ENCODE assay signal across 15 mouse cellular contexts in the genomic region with DNA sequence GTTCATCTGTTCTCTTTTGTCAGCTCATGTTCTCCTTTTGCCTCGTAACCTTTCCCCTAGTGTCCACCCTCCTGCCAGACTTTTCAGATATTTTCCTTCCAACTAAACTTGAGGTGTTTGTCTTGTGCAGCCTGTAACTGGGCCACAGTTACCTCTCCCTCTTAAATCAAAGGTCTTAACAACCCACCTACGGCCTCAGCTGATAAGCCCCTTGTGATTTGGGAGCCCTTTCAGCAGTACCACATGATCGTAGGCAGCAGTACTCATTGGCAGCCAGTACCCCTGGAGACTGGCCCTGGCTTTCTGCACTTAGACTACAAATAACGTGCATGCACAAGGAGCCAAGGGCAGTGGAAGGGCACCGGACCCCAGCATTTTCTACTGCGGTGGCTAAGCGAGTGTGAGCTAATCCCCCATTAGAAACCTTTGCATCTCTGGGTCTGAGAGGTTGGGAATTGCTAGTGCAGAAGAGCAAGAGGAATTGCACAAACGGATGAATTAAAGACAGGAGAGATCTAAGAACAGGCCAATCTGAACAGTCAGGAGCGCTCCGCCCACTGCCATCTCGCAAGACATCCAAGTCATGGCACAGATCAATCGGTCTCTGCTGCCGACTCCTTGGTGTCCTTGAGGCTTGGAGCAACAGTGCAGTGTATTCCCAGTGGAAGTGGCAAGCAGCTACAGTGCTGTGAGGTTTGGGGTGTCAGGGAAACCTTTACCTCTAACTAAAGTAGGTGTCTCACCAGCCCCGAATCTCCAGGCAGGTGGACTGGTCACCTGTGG. TPM values are rescaled to one million over a fixed set of nuclear protein-coding genes. Genes with fewer than 3 reads are reported as not detected.
A peak's percentile ranks its signal among the peaks of the same experiment; 100 is the strongest.
DNase-seq lines count a peak whose midpoint lies in the region; ATAC-seq and TF ChIP-seq lines count a peak whose summit lies in the region.
"Had no signal": no experiment of that assay in that cellular context is flagged by ENCODE, and none has a peak within 500 bp of the region (broad histone marks: within the 10 kb centered on the region; RNA-seq: fewer than 3 reads in every experiment).

No protein-coding gene starts in this region.

- TF ChIP-seq EP300 in heart, postnatal 0 days (IDR thresholded peaks at IDR 0.05; ENCODE audit: low read depth): peak; percentile 13

- no peak overlapping the region for H3K9ac ChIP-seq in hindbrain, embryonic 16.5 days (ENCODE audit: low read depth, low read length)
- H3K9ac ChIP-seq in hindbrain, embryonic 11.5 days (ENCODE audit: low read depth, low read length): no peak overlapping the region
- no peak overlapping the region for H3K9ac ChIP-seq in midbrain, embryonic 14.5 days (replicated peaks; ENCODE audit: low read length)
- H3K9ac ChIP-seq in midbrain, embryonic 15.5 days: no peak overlapping the region
- H3K9ac ChIP-seq in heart, postnatal 0 days (replicated peaks; ENCODE audit: low read depth, low read length): peak overlapping the region; percentile 35
- H3K9ac ChIP-seq in forebrain, embryonic 15.5 days (replicated peaks): no peak overlapping the region
- H3K9ac ChIP-seq: limb, embryonic 15.5 days; neural tube, embryonic 13.5 days had no signal

- WGBS in hindbrain, embryonic 16.5 days: 84% methylated on average over 14 of the region's 14 CpGs
- 90% methylated on average over 14 of the region's 14 CpGs for WGBS in hindbrain, embryonic 11.5 days
- 78% methylated on average over 14 of the region's 14 CpGs for WGBS in midbrain, embryonic 14.5 days
- WGBS in midbrain, embryonic 15.5 days: 77% methylated on average over 14 of the region's 14 CpGs
- 48% methylated on average over 14 of the region's 14 CpGs for WGBS in heart, postnatal 0 days
- 85% methylated on average over 14 of the region's 14 CpGs for WGBS in forebrain, embryonic 15.5 days

- ATAC-seq in hindbrain, embryonic 16.5 days: no peak
- ATAC-seq in hindbrain, embryonic 11.5 days (ENCODE audit: low FRiP score): no peak
- no peak for ATAC-seq in midbrain, embryonic 14.5 days (ENCODE audit: low FRiP score, low TSS enrichment)
- no peak for ATAC-seq in midbrain, embryonic 15.5 days (replicated peaks)
- ATAC-seq in heart, postnatal 0 days (ENCODE audit: insufficient read depth, low read depth): peak; percentile 67
- ATAC-seq in erythroblast, adult 5-6 weeks (replicated peaks; ENCODE audit: low FRiP score, poor library complexity, severe bottlenecking): no peak
- no peak for ATAC-seq in forebrain, embryonic 15.5 days (replicated peaks)

- 0 out of 2 replicates have a peak overlapping the region, but pooled peaks have one; percentile 34 for H3K27ac ChIP-seq in hindbrain, embryonic 16.5 days (ENCODE audit: low read depth, low read length)
- H3K27ac ChIP-seq in hindbrain, embryonic 11.5 days (ENCODE audit: low read depth, low read length): no peak overlapping the region
- 0 out of 2 replicates have a peak overlapping the region, but pooled peaks have one; percentile 5 for H3K27ac ChIP-seq in midbrain, embryonic 14.5 days (replicated peaks; ENCODE audit: low read depth, low read length)
- H3K27ac ChIP-seq in midbrain, embryonic 15.5 days: no peak overlapping the region; the same call in 1 of the 2 replicates
- peak overlapping the region; percentile 92 for H3K27ac ChIP-seq in heart, postnatal 0 days (ENCODE audit: low read depth)
- H3K27ac ChIP-seq in forebrain, embryonic 15.5 days (replicated peaks): no peak overlapping the region
- H3K27ac ChIP-seq: limb, embryonic 15.5 days; neural tube, embryonic 13.5 days had no signal

- H3K36me3 ChIP-seq in hindbrain, embryonic 16.5 days (ENCODE audit: control insufficient read depth, insufficient read depth, low read length): peaks cover 5% of the 10 kb centered on the region; the same call in 1 of the 2 replicates
- H3K36me3 ChIP-seq in hindbrain, embryonic 11.5 days (ENCODE audit: control insufficient read depth, insufficient read depth, low read length): peaks cover 3% of the 10 kb centered on the region; the same call in 1 of the 2 replicates
- peaks cover 12% of the 10 kb centered on the region for H3K36me3 ChIP-seq in midbrain, embryonic 14.5 days (ENCODE audit: control insufficient read depth, insufficient read depth, low read length)
- H3K36me3 ChIP-seq in midbrain, embryonic 15.5 days (replicated peaks): peaks cover 8% of the 10 kb centered on the region; the same call in 1 of the 2 replicates
- H3K36me3 ChIP-seq in heart, postnatal 0 days (replicated peaks; ENCODE audit: control insufficient read depth, insufficient read depth, low read length): peaks cover 18% of the 10 kb centered on the region
- peaks cover 8% of the 10 kb centered on the region for H3K36me3 ChIP-seq in forebrain, embryonic 15.5 days

- TF ChIP-seq CTCF in heart, postnatal 0 days (IDR thresholded peaks at IDR 0.05; ENCODE audit: low read depth): no peak

- no peaks in the 10 kb centered on the region for H3K27me3 ChIP-seq in hindbrain, embryonic 16.5 days (replicated peaks; ENCODE audit: control insufficient read depth, insufficient read depth, low read length)
- H3K27me3 ChIP-seq in hindbrain, embryonic 11.5 days (ENCODE audit: control insufficient read depth, insufficient read depth, low read length): no peaks in the 10 kb centered on the region
- no peaks in the 10 kb centered on the region for H3K27me3 ChIP-seq in midbrain, embryonic 14.5 days (ENCODE audit: control insufficient read depth, insufficient read depth, low read length)
- no peaks in the 10 kb centered on the region for H3K27me3 ChIP-seq in midbrain, embryonic 15.5 days (replicated peaks)
- H3K27me3 ChIP-seq in heart, postnatal 0 days (ENCODE audit: control insufficient read depth, insufficient read depth, low read length): no peaks in the 10 kb centered on the region
- H3K27me3 ChIP-seq in forebrain, embryonic 15.5 days: no peaks in the 10 kb centered on the region
- H3K27me3 ChIP-seq: CH12.LX; limb, embryonic 15.5 days; megakaryocyte, embryonic 14.5 days; neural tube, embryonic 13.5 days had no signal

- DNase-seq in hindbrain, embryonic 11.5 days (ENCODE audit: low spot score): no peak
- no peak for DNase-seq in midbrain, embryonic 14.5 days
- DNase-seq in heart, postnatal 0 days (ENCODE audit: low spot score): peak; percentile 84
- DNase-seq in layer of hippocampus, adult 8-10 months (ENCODE audit: low spot score in 2 of 2): no peak
- DNase-seq: cerebellum, adult 11 months; layer of hippocampus, adult 9-11 months; thymus, postnatal 14 days had no signal

- H3K4me3 ChIP-seq in hindbrain, embryonic 16.5 days (ENCODE audit: low read length): no peak overlapping the region
- no peak overlapping the region for H3K4me3 ChIP-seq in hindbrain, embryonic 11.5 days (ENCODE audit: low read depth, low read length)
- no peak overlapping the region for H3K4me3 ChIP-seq in midbrain, embryonic 14.5 days (replicated peaks; ENCODE audit: low read depth, low read length)
- H3K4me3 ChIP-seq in midbrain, embryonic 15.5 days: no peak overlapping the region
- H3K4me3 ChIP-seq in heart, postnatal 0 days (ENCODE audit: low read depth, low read length): peak overlapping the region; percentile 3; the same call in 1 of the 2 replicates
- H3K4me3 ChIP-seq in forebrain, embryonic 15.5 days: no peak overlapping the region
- H3K4me3 ChIP-seq: limb, embryonic 15.5 days; megakaryocyte, embryonic 14.5 days; neural tube, embryonic 13.5 days had no signal

- H3K4me2 ChIP-seq in hindbrain, embryonic 16.5 days (ENCODE audit: low read length): no peak overlapping the region
- H3K4me2 ChIP-seq in hindbrain, embryonic 11.5 days (replicated peaks; ENCODE audit: low read depth, low read length): no peak overlapping the region
- H3K4me2 ChIP-seq in midbrain, embryonic 14.5 days (ENCODE audit: low read length): no peak overlapping the region
- no peak overlapping the region for H3K4me2 ChIP-seq in midbrain, embryonic 15.5 days
- peak overlapping the region; percentile 36 for H3K4me2 ChIP-seq in heart, postnatal 0 days (ENCODE audit: low read depth, low read length)
- no peak overlapping the region for H3K4me2 ChIP-seq in forebrain, embryonic 15.5 days (replicated peaks)
- H3K4me2 ChIP-seq: limb, embryonic 15.5 days; neural tube, embryonic 13.5 days had no signal

- H3K9me3 ChIP-seq in hindbrain, embryonic 16.5 days (ENCODE audit: control insufficient read depth, low read length): no peaks in the 10 kb centered on the region
- H3K9me3 ChIP-seq in hindbrain, embryonic 11.5 days (ENCODE audit: control insufficient read depth, low read length): no peaks in the 10 kb centered on the region
- H3K9me3 ChIP-seq in midbrain, embryonic 14.5 days (ENCODE audit: control insufficient read depth, low read length): no peaks in the 10 kb centered on the region
- no peaks in the 10 kb centered on the region for H3K9me3 ChIP-seq in midbrain, embryonic 15.5 days
- no peaks in the 10 kb centered on the region for H3K9me3 ChIP-seq in heart, postnatal 0 days (replicated peaks; ENCODE audit: control insufficient read depth, low read length)
- no peaks in the 10 kb centered on the region for H3K9me3 ChIP-seq in forebrain, embryonic 15.5 days
- H3K9me3 ChIP-seq: limb, embryonic 15.5 days; megakaryocyte, embryonic 14.5 days; neural tube, embryonic 13.5 days had no signal

- peaks cover 6% of the 10 kb centered on the region for H3K4me1 ChIP-seq in hindbrain, embryonic 16.5 days (ENCODE audit: control insufficient read depth, insufficient read depth, low read depth, low read length)
- no peaks in the 10 kb centered on the region for H3K4me1 ChIP-seq in hindbrain, embryonic 11.5 days (replicated peaks; ENCODE audit: control insufficient read depth, insufficient read depth, low read length)
- 0 out of 2 replicates have a peak, but pooled peaks cover 4% of the 10 kb centered on the region for H3K4me1 ChIP-seq in midbrain, embryonic 14.5 days (ENCODE audit: control insufficient read depth, insufficient read depth, low read length)
- H3K4me1 ChIP-seq in midbrain, embryonic 15.5 days: peaks cover 13% of the 10 kb centered on the region
- peaks cover 12% of the 10 kb centered on the region for H3K4me1 ChIP-seq in heart, postnatal 0 days (ENCODE audit: control insufficient read depth, insufficient read depth)
- peaks cover 11% of the 10 kb centered on the region for H3K4me1 ChIP-seq in forebrain, embryonic 15.5 days

RNA-seq across cellular contexts. Expression of gene Eci1, which starts 3.0 kb away (rescaled TPM):
- 48.0 and 59.0 TPM in 2 replicates for polyA plus RNA-seq in hindbrain, embryonic 16.5 days (2015; fragmentation: Nextera tagmentation; extraction: Ambion mirVana)
- polyA plus RNA-seq in hindbrain, embryonic 11.5 days (2014; fragmentation: Nextera tagmentation; extraction: Ambion mirVana): 63.9 and 69.8 TPM in 2 replicates
- polyA plus RNA-seq in midbrain, embryonic 14.5 days (2014; fragmentation: Nextera tagmentation; extraction: Ambion mirVana): 26.9 and 27.7 TPM in 2 replicates
- polyA plus RNA-seq in midbrain, embryonic 15.5 days (2015; fragmentation: Nextera tagmentation; extraction: Ambion mirVana): 35.4 and 36.4 TPM in 2 replicates
- 440 and 624 TPM in 2 replicates for total RNA-seq in heart, postnatal 0 days (2014; rRNA removed; ENCODE audit: low replicate concordance)
- 595 and 640 TPM in 2 replicates for polyA plus RNA-seq in heart, postnatal 0 days (2015; fragmentation: Nextera tagmentation; extraction: Ambion mirVana)
- 2.7 and 5.4 TPM in 2 replicates for total RNA-seq in erythroblast, adult 5-6 weeks (2015; ENCODE audit: low replicate concordance)
- 4.3 and 15.3 TPM in 2 replicates for total RNA-seq in erythroblast, adult 5-6 weeks (2017; ENCODE audit: low replicate concordance)
- 10 to 100 TPM; 23.1 to 33.9 (median 27.9) TPM for total RNA-seq in layer of hippocampus, adult 8-10 months (2022)
- 40.7 and 42.8 TPM in 2 replicates for polyA plus RNA-seq in forebrain, embryonic 15.5 days (2015; fragmentation: Nextera tagmentation; extraction: Ambion mirVana)

RNA-seq across cellular contexts. Expression of gene Dnase1l2, which starts 13.5 kb away (rescaled TPM):
- 6.1 and 9.4 TPM in 2 replicates for polyA plus RNA-seq in hindbrain, embryonic 16.5 days (2015; fragmentation: Nextera tagmentation; extraction: Ambion mirVana)
- polyA plus RNA-seq in hindbrain, embryonic 11.5 days (2014; fragmentation: Nextera tagmentation; extraction: Ambion mirVana): 2.6 and 3.2 TPM in 2 replicates
- 4.2 and 6.1 TPM in 2 replicates for polyA plus RNA-seq in midbrain, embryonic 14.5 days (2014; fragmentation: Nextera tagmentation; extraction: Ambion mirVana)
- 7.3 and 9.6 TPM in 2 replicates for polyA plus RNA-seq in midbrain, embryonic 15.5 days (2015; fragmentation: Nextera tagmentation; extraction: Ambion mirVana)
- 1.9 and 4.5 TPM in 2 replicates for total RNA-seq in heart, postnatal 0 days (2014; rRNA removed; ENCODE audit: low replicate concordance)
- 0.36 and 0.44 TPM in 2 replicates for polyA plus RNA-seq in heart, postnatal 0 days (2015; fragmentation: Nextera tagmentation; extraction: Ambion mirVana)
- 2.1 TPM in 1 of 2 replicates, not detected in the other for total RNA-seq in erythroblast, adult 5-6 weeks (2015; ENCODE audit: low replicate concordance)
- total RNA-seq in erythroblast, adult 5-6 weeks (2017; ENCODE audit: low replicate concordance): 0.85 and 5.6 TPM in 2 replicates
- 10 to 100 TPM in 1 of 4 experiments, 1 to 10 TPM in 3; 5.8 to 12.1 (median 8.2) TPM for total RNA-seq in layer of hippocampus, adult 8-10 months (2022)
- polyA plus RNA-seq in forebrain, embryonic 15.5 days (2015; fragmentation: Nextera tagmentation; extraction: Ambion mirVana): 5.7 and 6.6 TPM in 2 replicates

RNA-seq across cellular contexts. Expression of gene Rnps1, which starts 15.0 kb away (rescaled TPM):
- 304 and 328 TPM in 2 replicates for polyA plus RNA-seq in hindbrain, embryonic 16.5 days (2015; fragmentation: Nextera tagmentation; extraction: Ambion mirVana)
- polyA plus RNA-seq in hindbrain, embryonic 11.5 days (2014; fragmentation: Nextera tagmentation; extraction: Ambion mirVana): 360 and 364 TPM in 2 replicates
- polyA plus RNA-seq in midbrain, embryonic 14.5 days (2014; fragmentation: Nextera tagmentation; extraction: Ambion mirVana): 331 and 345 TPM in 2 replicates
- 364 and 368 TPM in 2 replicates for polyA plus RNA-seq in midbrain, embryonic 15.5 days (2015; fragmentation: Nextera tagmentation; extraction: Ambion mirVana)
- total RNA-seq in heart, postnatal 0 days (2014; rRNA removed; ENCODE audit: low replicate concordance): 123 and 174 TPM in 2 replicates
- polyA plus RNA-seq in heart, postnatal 0 days (2015; fragmentation: Nextera tagmentation; extraction: Ambion mirVana): 127 and 135 TPM in 2 replicates
- 38.7 and 42.8 TPM in 2 replicates for total RNA-seq in erythroblast, adult 5-6 weeks (2015; ENCODE audit: low replicate concordance)
- 43.6 and 43.7 TPM in 2 replicates for total RNA-seq in erythroblast, adult 5-6 weeks (2017; ENCODE audit: low replicate concordance)
- total RNA-seq in layer of hippocampus, adult 8-10 months (2022): 100 to 1,000 TPM; 122 to 134 (median 134) TPM
- 360 and 364 TPM in 2 replicates for polyA plus RNA-seq in forebrain, embryonic 15.5 days (2015; fragmentation: Nextera tagmentation; extraction: Ambion mirVana)

RNA-seq across cellular contexts. Expression of gene E4f1, which starts 40.7 kb away (rescaled TPM):
- 42.3 and 43.5 TPM in 2 replicates for polyA plus RNA-seq in hindbrain, embryonic 16.5 days (2015; fragmentation: Nextera tagmentation; extraction: Ambion mirVana)
- 17.5 and 19.9 TPM in 2 replicates for polyA plus RNA-seq in hindbrain, embryonic 11.5 days (2014; fragmentation: Nextera tagmentation; extraction: Ambion mirVana)
- 22.7 and 22.8 TPM in 2 replicates for polyA plus RNA-seq in midbrain, embryonic 14.5 days (2014; fragmentation: Nextera tagmentation; extraction: Ambion mirVana)
- polyA plus RNA-seq in midbrain, embryonic 15.5 days (2015; fragmentation: Nextera tagmentation; extraction: Ambion mirVana): 53.1 and 55.6 TPM in 2 replicates
- 19.6 and 20.6 TPM in 2 replicates for total RNA-seq in heart, postnatal 0 days (2014; rRNA removed; ENCODE audit: low replicate concordance)
- polyA plus RNA-seq in heart, postnatal 0 days (2015; fragmentation: Nextera tagmentation; extraction: Ambion mirVana): 14.0 and 17.8 TPM in 2 replicates
- total RNA-seq in erythroblast, adult 5-6 weeks (2015; ENCODE audit: low replicate concordance): 15.0 and 20.9 TPM in 2 replicates
- 13.4 and 14.1 TPM in 2 replicates for total RNA-seq in erythroblast, adult 5-6 weeks (2017; ENCODE audit: low replicate concordance)
- total RNA-seq in layer of hippocampus, adult 8-10 months (2022): 10 to 100 TPM; 31.0 to 44.2 (median 38.4) TPM
- 44.0 and 44.9 TPM in 2 replicates for polyA plus RNA-seq in forebrain, embryonic 15.5 days (2015; fragmentation: Nextera tagmentation; extraction: Ambion mirVana)

RNA-seq across cellular contexts. Expression of gene Pgp, which starts 40.8 kb away (rescaled TPM):
- polyA plus RNA-seq in hindbrain, embryonic 16.5 days (2015; fragmentation: Nextera tagmentation; extraction: Ambion mirVana): 83.9 and 85.4 TPM in 2 replicates
- polyA plus RNA-seq in hindbrain, embryonic 11.5 days (2014; fragmentation: Nextera tagmentation; extraction: Ambion mirVana): 60.1 and 64.6 TPM in 2 replicates
- 60.5 and 62.7 TPM in 2 replicates for polyA plus RNA-seq in midbrain, embryonic 14.5 days (2014; fragmentation: Nextera tagmentation; extraction: Ambion mirVana)
- 63.7 and 67.1 TPM in 2 replicates for polyA plus RNA-seq in midbrain, embryonic 15.5 days (2015; fragmentation: Nextera tagmentation; extraction: Ambion mirVana)
- total RNA-seq in heart, postnatal 0 days (2014; rRNA removed; ENCODE audit: low replicate concordance): 48.4 and 62.3 TPM in 2 replicates
- polyA plus RNA-seq in heart, postnatal 0 days (2015; fragmentation: Nextera tagmentation; extraction: Ambion mirVana): 65.8 and 70.6 TPM in 2 replicates
- total RNA-seq in erythroblast, adult 5-6 weeks (2015; ENCODE audit: low replicate concordance): 14.2 and 20.2 TPM in 2 replicates
- 6.1 and 8.1 TPM in 2 replicates for total RNA-seq in erythroblast, adult 5-6 weeks (2017; ENCODE audit: low replicate concordance)
- total RNA-seq in layer of hippocampus, adult 8-10 months (2022): 10 to 100 TPM; 54.8 to 62.3 (median 57.7) TPM
- 51.0 and 54.0 TPM in 2 replicates for polyA plus RNA-seq in forebrain, embryonic 15.5 days (2015; fragmentation: Nextera tagmentation; extraction: Ambion mirVana)

Comparison
In these comparisons a context has a peak if more than half of its experiments do, and no peak if none do; other contexts are left out.
1. H3K27ac ChIP-seq: peak in hindbrain, embryonic 16.5 days (single experiment), midbrain, embryonic 14.5 days (single experiment) and heart, postnatal 0 days (single experiment); none in hindbrain, embryonic 11.5 days (single experiment), midbrain, embryonic 15.5 days (single experiment) and forebrain, embryonic 15.5 days (single experiment).